Mouse (Mus musculus) granulocyte monocyte progenitor cell, adult 5-6 weeks (primary cell): Measurements from ENCODE around the gene Kidins220. TPM values are rescaled to one million over a fixed set of nuclear protein-coding genes. Genes with fewer than 3 reads are reported as not detected.

Source experiments
- ATAC-seq: replicated peaks from 2 replicates; pipeline ENCODE4 v1.8.0; 2016; ENCODE audit warnings: mild to moderate bottlenecking, moderate TSS enrichment, inconsistent platforms; ENCODE audit not compliant: poor library complexity, severe bottlenecking
- total RNA-seq, 2 experiments: library from RNA; stranded (forward) in 1 of 2; stranded (reverse) in 1 of 2; fragments of 200-712, 200-1000 nt in 1 of 2; fragments of >200 nt in 1 of 2; fragmentation: Nextera tagmentation in 1 of 2; gene quantifications; 2 replicates each; pipeline ENCODE4 v1.2.3; 2014 to 2017

Kidins220 gene
- total RNA-seq, 2 experiments from 2014 or later, result 34.2 to 40.0 TPM

DNA sequence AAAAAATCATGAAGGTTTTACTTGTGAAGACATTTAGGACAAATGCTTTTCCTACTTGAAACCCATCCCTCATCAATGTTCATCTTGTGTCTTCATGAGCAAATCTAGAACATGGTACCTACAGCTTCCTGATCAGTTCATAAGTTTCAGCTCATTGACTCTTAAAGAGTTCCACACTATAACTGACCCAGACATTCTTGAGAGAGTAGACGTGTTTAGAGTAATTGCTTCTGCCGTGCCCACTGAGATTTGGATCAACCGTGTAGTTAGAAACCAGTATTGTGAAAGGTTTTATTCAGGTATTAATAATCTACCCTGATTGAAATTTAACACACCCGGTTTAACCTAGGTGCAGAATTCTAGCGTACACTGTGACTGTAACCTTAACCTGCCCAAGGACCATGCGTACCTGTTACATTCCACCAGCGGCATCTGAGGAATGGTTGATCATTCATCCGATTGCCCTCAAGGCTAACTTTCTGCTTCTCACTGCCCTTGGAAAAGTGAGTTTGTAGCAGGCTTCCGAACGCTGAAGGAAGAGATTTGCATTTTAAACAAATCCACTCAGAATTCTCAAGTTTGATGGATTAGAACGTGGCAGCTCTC lies 12.3 kb upstream of the Kidins220 start:
- ATAC-seq, result no peak

DNA sequence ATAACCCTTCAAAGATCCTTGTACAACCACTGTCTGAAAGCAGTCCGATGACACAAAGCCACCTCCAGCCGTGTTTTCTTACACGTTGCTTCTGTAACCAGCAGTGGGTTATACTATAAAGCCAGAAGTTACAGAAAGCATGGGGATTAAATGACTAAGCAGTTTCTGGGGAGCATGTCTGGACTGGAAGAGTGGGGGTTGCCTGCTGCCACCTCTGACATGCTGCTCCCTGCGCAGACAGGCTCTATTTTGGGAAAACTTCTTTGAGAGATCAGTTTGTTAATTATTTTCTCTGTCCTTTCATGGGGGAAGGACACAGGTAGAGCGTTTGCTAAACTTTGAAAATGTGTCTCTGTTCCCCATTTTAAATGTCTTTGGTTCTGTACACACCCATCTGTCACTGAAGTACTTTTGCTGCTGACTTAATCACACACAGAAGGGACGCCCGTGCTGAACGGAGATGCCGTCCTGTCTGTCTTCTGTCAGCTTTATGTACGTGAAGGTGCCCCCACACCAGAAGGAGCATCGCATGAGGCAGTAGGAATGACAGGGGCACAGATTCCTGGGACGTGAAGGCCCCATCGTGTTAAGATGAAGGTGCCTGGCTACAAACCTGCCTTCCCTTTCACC lies 11.2 kb upstream of the Kidins220 start:
- ATAC-seq, result peak; percentile 63; the same call in 1 of the 2 replicates

DNA sequence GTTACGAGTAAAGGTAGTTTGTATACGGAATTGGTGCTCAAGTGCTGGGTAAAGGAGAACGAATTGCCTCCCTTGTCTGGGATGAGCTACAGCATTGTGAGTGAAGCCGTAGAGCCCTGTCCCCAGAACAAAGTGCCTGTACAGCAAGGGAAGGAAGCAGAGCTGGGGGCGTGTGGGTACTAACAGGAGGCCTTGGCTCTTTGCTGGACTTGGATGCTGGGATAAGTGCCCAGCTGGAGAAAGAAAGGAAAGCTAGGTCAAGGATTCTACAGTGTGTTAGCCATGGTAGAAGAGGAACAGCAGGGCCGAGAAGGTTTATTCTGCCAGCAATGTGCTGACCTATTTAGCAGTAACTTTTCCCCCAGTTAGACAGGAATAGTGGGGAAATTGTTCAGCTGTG lies 9.3 kb upstream of the Kidins220 start:
- ATAC-seq, result no peak

DNA sequence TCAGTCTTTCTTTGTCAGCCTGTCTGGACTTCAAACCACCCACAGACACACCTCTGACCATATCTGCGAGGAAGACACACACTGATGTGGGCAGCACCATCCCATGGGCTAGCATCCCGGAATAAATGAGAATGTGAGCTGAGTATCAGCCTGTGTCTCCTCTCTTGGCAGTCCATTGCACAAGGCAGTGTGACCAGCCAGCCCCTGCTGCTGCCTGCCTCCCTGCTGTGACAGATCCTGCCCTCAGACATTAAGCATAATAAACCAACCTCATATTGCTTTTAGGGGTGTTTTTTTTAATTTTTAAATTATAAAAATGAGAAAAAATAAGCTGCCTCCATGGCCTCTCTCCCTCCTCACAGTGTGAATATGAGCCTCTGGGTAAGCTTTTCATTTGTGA lies 8.7 kb upstream of the Kidins220 start:
- ATAC-seq, result no peak

DNA sequence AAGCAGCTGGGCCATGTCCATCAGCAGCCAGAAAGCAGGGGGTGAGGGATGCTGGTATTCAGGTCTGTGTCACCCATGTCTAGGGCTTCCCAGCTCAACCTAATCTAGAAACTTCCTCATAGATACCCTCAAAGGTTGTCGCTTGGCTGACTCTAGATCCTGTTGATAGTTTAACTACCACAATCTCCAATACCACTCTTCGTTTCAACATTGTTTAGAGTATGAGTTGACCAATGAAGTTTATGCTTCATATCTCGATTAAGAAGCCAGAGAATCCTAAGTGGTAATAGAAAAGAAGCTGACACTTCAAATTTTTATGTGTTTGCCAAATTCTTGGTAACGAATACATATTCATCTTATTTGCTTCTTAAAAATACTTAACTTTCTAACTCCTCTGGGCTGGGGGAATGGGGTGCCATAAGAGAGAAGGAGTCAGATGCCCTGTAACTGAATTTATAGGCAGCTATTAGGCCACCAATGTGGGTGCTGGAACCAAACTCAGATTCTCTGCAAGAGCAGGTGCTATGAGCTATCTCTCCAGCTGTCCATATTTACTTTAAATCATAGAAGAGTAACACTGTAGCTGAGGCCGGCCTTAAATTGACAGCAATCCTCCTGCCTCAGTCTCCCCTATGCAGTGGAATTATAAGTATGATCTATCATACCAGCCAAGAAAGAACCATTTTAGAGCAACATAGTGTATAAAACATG lies 3.1 kb upstream of the Kidins220 start:
- ATAC-seq, result no peak

DNA sequence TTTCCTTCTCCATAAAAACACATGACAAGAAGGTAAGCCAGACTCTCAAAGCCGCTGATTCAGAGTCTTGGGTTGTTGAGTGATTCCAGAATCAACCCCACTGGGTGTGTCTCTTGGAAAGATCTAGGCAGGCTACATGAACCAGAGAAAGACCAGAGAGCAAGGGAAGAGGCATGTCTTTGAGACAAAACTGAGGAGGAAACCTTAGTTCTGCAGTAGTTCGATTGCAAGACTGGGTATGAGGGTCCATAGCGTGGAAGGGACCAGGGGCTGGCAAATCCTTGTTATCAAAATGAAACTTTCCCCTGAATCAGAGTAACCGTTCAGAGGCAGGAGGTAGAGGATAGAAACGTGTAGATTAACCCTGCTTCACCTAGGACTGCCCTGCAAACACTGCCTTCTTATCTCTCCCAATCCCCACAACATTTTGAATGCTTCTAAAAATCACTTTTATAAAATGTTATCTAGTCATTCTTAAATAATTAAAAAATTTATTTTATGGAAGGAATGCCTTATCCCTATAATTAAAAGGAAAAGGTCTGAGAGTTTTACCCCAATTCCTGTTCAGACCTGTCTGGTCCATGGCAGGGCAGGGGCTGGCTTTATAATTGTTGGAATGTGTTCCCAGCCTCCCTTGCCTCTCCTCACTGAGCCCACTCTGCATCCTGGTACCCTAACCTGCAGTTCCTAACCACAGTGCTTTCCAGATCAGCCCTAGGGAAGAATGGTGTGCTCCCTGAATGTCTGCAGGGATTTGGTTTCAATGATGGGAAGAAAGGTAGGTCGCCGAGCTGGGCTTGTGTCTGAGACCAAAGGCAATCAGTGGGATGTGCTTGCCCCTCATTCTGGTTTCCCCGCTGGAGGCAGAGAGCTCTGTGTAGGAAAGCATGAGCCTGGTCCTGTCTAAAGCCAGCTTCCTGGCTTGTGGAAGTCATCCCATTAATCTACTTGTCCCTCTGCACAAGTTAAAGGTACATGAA lies 2.1 kb upstream of the Kidins220 start:
- ATAC-seq, result no peak

DNA sequence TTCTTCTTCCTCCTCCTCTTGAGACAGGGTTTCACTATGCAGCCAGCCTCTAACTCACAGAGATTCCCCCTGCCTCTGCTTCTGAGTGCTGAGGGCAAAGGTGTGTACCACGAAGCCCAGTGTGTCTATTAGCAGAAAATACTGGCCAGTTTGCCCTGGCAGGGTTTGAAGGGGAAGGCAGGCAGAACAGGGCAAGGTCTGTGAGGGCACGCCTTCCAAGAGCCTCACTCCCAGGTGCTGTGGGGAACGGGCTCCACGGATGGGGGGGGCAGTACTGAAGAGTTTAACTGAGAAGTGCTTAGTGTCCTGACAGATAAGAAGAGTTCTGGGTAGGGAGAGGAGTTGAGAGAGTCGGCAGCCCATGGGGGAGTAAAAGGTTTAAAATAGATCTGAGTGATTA lies 1.1 kb upstream of the Kidins220 start:
- ATAC-seq, result no peak; the same call in 1 of the 2 replicates

DNA sequence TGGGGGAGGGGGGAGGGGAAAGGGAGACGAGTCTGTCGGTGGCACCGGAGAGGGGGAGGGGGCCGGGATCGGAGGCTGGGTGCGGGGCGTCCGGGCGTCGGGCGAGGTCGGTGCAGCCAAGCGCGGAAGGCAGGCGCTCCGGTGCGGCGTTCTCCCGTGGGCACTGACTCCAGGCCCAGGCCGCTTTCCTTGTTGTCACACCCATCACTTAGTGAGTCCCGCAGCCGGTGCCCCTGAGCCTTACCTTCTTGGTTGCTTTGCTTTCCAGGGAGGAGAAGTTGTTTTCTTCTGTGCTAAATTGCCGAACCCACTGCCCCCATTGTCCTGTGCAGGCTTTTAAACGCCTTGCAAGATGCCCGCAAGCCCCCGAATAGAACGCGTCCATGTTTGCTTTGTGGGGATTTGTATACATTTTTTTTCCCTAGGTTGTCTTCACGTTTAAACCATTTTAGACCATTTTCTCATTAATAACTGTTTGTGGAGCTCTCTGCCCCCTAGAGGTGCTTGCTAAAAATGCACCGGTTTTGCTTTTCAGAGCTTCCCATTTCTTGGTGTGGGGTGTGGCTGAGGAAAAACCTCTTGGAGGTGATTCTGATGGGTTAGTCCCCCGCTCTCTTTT lies 499 bp downstream of the Kidins220 start:
- ATAC-seq, result peak; percentile 66

DNA sequence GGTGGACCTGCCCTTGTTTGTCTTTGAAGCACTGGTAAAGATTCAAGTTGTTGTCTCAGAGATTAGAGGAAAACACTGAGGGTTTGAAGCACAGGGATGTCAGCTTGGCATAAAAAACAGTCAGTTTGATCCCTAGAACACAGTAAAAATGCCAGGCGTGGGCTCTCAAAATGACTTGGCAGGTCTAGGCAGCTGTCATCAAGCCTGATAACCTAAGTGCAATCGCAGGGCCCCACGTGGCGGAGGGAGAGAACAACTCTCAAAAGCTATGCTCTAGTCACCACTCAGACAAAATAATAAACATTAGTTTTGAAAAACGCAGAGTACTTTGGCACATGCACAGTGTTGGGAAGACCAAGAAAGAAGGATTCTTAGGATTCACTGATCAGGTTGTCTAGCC lies 10.5 kb downstream of the Kidins220 start:
- no peak for ATAC-seq

DNA sequence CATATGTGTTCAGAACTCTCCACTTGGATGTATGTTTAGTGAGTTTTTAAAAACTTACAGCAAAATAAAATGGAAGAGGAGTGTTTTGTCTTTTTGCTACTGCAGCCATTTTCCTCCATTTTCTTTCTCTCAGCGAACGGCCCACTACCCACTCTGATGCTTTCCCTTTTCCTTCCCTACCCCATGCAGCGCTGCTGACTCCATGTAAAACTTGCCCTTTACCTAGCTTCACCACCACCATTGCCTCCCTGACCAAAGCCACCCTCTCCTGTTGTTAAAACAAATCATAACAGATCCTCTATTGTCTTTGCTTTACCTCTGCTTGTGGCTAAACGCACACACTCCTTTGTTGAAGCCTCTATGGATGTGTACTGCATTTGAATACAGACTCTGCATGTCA lies 20.6 kb downstream of the Kidins220 start:
- no peak for ATAC-seq

DNA sequence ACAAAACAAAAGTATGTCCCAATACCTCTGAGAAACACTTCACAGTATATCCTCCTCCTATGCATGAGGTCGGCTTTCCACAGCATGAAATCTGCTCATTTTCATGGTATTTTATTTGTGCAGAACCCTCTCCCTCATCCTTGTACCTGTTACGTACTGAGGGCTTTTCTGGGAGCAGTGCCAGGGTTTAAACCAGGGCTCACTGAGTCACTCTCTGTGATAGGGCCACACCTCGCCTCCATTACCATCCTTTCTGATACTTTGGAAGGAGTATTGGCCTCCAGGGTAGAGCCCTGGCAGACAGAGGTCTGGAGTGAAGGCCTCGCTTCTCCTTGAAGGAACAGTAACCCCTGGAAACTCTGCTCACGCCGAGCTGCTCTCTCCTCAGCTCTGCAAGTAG lies 30.6 kb downstream of the Kidins220 start:
- no peak for ATAC-seq

DNA sequence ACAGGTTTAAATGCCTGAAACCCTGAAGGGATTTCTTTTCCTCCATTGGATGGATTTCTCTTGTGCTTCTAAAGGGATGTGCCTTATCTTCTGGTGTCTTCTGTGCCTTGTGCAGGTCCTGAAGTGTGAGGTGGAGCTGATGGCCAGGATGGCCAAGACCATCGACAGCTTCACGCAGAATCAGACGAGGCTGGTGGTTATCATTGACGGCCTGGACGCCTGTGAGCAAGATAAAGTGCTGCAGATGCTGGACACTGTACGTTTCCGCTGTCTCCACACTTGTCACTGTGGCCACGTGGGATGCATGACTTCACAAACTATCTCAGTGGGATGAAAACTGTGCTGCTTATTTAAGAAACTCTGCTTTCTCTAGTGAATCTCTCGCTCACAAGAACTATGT lies 35.2 kb downstream of the Kidins220 start:
- ATAC-seq, result no peak

DNA sequence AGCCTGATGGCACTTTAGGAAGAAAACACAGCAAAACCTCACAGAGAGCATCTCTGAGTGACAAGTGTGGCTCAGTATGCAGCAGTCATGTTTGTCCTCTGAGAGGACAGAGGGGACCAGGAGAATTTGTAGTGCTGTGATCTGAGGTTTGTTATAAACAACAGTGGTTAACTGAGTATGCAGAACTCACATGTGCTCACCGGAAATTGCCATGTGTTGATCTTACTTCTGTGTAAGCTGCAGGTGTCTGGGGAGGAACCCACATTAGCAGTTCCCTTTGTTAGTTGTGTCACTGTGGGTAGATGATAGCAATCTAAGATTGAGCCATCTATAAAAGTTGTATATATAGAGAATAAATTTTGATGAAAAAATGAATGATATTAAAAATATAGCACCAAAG lies 35.7 kb downstream of the Kidins220 start:
- no peak for ATAC-seq

DNA sequence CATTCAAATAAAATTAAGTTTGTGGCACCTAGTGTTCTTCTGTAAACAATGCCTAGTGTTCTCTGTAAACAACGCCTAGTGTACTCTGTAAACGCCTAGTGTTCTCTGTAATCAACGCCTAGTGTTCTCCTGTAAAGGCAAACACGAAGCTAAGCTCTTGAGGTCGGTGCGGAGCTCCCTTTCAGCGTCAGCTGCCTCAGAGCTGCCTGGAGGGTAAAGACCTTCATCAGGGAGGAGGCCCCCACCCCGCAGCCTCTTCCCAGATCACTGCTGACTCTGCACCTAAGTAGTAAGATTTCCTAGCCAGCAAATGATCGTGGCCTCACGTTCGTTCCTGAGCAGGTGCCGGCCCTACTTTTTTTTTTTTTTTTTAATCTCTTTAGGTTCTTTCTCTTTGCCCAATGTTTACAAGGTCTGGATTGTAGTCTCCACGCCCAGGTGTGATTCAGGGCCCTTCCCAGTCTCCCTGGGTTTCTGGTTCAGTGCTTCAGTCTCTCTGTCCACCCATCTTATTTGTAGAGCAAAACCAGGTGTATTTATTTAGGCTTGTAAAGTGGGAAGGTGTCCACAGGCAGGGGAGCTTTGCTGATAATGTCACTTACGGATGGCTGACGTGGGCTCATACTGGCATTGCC lies 37.1 kb downstream of the Kidins220 start:
- ATAC-seq, result no peak

DNA sequence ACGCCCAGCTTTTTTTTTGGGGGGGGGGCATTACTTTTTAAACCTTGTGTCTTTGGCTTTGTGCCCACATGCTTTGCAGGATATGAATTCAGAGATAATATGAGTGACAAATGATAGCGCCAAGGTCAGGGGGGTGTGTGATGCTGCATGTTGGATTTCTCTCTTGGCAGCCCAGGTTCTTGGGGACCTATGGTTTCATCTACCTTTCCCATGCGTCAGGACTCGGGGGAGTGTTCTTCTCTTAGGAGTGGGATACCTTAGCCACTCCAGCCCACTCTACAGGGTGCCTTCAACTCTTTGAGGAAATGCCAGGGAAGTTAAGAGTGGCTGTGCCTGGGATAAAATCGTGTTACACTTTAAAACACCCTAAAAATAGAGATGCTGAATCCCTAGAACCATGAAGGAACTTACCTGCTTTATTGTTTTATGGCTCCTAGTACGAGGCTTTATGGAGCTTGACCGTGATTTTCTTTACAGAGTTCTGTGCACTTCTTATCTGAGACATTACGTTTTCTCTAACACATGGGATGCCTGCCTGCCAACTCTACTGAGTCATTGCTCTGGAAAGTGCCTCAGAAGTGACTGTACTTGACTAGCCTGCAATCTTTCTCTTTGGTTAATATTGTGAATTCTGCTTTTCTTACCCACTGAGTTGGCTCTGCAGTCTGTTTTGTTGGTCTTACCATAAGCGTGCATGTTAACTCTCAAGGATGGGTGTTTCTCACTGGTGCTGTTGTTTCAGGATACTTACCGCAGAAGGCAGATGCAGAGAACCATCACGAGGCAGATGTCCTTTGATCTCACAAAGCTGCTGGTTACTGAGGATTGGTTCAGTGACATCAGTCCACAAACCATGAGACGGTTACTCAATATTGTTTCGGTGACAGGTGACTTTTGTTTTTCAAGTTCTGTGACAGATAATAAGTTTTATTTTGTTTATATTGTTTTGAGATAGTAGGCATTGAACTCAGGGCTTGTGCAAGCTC lies 38.1 kb downstream of the Kidins220 start:
- no peak for ATAC-seq

DNA sequence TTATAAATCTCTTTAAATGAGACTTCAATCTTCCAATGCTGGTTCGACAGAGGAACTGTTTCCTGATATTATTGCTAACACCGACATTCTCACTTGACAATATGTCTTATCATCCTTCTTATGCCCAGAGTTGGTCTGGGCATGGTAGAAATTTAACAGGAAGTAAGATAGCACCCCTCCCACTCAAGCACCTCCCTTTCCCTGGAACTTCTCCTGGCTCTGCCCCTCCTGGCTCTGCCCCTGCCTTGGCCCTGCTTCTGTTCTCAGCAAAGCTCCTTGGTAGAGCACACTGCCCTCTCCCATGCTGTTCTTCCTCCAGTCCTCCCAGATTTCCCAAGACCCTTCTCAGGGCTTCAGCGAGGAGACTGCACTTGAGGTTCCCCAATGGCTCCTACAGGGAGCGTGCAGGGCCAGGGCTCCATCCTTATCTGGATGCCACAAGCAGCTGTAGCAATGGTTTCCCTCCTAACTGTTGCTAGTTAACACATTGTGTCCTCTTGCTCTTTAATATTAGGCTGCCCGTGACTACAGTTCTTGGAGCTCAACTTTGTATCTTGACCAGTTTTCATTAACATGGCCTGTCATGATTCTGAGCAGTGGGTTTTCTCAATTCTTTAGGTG lies 39.7 kb downstream of the Kidins220 start:
- no peak for ATAC-seq

DNA sequence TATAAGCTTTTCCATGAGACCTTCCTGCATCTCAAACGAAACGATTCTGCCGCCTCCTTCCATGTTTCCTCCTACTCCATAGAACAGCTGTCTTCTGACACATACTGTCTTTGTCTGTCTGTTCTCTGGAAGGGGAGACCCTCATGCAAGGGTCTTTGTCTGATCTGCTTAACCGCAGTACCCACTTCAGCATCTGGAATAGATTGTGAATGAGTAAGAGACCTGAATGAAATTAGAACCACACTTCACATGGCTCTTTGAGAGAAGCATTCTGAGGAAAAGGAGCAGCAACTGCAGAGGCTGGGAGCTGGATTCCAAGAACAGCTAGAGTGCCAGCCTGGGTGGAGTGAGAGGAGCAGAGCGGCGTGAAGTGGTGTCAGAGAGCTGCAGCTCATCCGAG lies 40.2 kb downstream of the Kidins220 start:
- no peak for ATAC-seq

DNA sequence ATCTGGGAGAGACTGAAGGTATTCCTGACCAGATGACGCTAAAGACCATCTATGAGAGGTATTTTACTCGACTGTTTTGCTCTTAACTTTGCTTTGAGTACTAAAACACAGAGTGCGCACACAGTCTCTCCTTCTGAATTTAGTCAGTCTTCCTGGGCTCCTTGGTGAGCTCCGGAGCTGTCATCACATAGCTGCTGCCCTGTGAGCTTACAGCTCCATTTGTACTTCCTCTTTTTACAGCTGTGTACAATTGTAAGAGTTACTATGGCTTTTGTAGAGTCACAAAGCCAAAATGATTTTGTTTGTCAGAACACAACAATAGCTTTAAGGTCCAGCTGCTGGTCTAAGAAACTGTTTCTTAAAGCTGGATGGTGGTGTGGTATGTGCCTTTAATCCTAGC lies 42.3 kb downstream of the Kidins220 start:
- peak; percentile 52; the same call in 1 of the 2 replicates for ATAC-seq
